Mouse (Mus musculus) brain, embryonic 14.5 days (tissue): ENCODE results near the gene Pkib.

Experiments used
- CTCF ChIP-seq: fragments of 200-500 bp; IDR thresholded peaks from 2 replicates; pipeline ENCODE4 v1.5.1; 2012; ENCODE audit warnings: inconsistent platforms, mild to moderate bottlenecking, moderate library complexity, borderline replicate concordance; ENCODE audit not compliant: insufficient read depth, insufficient read length; ENCODE audit errors: extremely low read depth
- POLR2A ChIP-seq: fragments of 200-500 bp; IDR thresholded peaks from 2 replicates; pipeline ENCODE4 v1.6.1; 2012; ENCODE audit warnings: mild to moderate bottlenecking, inconsistent platforms, borderline replicate concordance; ENCODE audit not compliant: poor library complexity, insufficient read depth, insufficient read length, severe bottlenecking; ENCODE audit errors: extremely low read depth

- TF ChIP-seq CTCF = no peak
- TF ChIP-seq POLR2A = no peak
Observed at GRCm38 (mm10) chr10:57702246-57702645, 70.5 kb downstream of the Pkib start.
